Mouse (Mus musculus) neural tube, embryonic 14.5 days (tissue): ENCODE measurements around the gene Ptges2. TPM values are rescaled to one million over a fixed set of nuclear protein-coding genes. Genes with fewer than 3 reads are reported as not detected.

Source experiments
- ATAC-seq: fragments of 200-750 bp; cut with Nextera tagmentation; 2 replicates; pipeline ENCODE4 v1.8.0; 2017; ENCODE audit warnings: low read depth, mild to moderate bottlenecking, moderate TSS enrichment, moderate library complexity
- H3K27ac ChIP-seq: fragments of 300-500 bp; sonication (generic); 2 replicates; pipeline ENCODE4 v1.5.1; 2014; ENCODE audit warnings: low read depth, mild to moderate bottlenecking, control low read depth, low read length, moderate library complexity, mixed read lengths
- H3K27me3 ChIP-seq: fragments of 300-500 bp; sonication (generic); 2 replicates; pipeline ENCODE4 v1.6.1; 2014; ENCODE audit warnings: low read length; ENCODE audit not compliant: control insufficient read depth, insufficient read depth
- H3K36me3 ChIP-seq: fragments of 300-500 bp; sonication (generic); 2 replicates; pipeline ENCODE4 v1.6.1; 2014; ENCODE audit warnings: low read length, mixed read lengths; ENCODE audit not compliant: control insufficient read depth, insufficient read depth
- H3K4me1 ChIP-seq: fragments of 300-500 bp; sonication (generic); 2 replicates; pipeline ENCODE4 v1.6.1; 2014; ENCODE audit warnings: low read length; ENCODE audit not compliant: control insufficient read depth, insufficient read depth
- H3K4me2 ChIP-seq: fragments of 300-500 bp; sonication (generic); 2 replicates; pipeline ENCODE4 v1.6.1; 2014; ENCODE audit warnings: mild to moderate bottlenecking, low read depth, low read length, control low read depth
- H3K4me3 ChIP-seq: fragments of 300-500 bp; sonication (generic); 2 replicates; pipeline ENCODE4 v1.5.1; 2014; ENCODE audit warnings: low read depth, low read length, control low read depth, mixed read lengths
- H3K9ac ChIP-seq: fragments of 300-500 bp; sonication (generic); replicated peaks from 2 replicates; pipeline ENCODE4 v1.6.1; 2014; ENCODE audit warnings: low read depth, mild to moderate bottlenecking, control low read depth, low read length, mixed read lengths
- H3K9me3 ChIP-seq: fragments of 300-500 bp; sonication (generic); 2 replicates; pipeline ENCODE4 v1.6.1; 2016; ENCODE audit warnings: low read length; ENCODE audit not compliant: control insufficient read depth
- WGBS: fragments of 180-500 bp; shearing (Covaris S2); extraction: QIAGEN DNeasy Blood & Tissue Kit; methylation state at CpG from one replicate; pipeline ENCODE4 v1.1.7; 2014; 5-methylcytosine and 5-hydroxymethylcytosine counted together
- polyA plus RNA-seq: library from polyadenylated mRNA; unstranded; fragments of >200 nt; fragmentation: Nextera tagmentation; extraction: Ambion mirVana; gene quantifications from 2 replicates; pipeline ENCODE4 v1.2.1, GENCODE M21; 2014

The Ptges2 gene
- polyA plus RNA-seq, 1 experiment from 2014 or later: 65.9 TPM

DNA sequence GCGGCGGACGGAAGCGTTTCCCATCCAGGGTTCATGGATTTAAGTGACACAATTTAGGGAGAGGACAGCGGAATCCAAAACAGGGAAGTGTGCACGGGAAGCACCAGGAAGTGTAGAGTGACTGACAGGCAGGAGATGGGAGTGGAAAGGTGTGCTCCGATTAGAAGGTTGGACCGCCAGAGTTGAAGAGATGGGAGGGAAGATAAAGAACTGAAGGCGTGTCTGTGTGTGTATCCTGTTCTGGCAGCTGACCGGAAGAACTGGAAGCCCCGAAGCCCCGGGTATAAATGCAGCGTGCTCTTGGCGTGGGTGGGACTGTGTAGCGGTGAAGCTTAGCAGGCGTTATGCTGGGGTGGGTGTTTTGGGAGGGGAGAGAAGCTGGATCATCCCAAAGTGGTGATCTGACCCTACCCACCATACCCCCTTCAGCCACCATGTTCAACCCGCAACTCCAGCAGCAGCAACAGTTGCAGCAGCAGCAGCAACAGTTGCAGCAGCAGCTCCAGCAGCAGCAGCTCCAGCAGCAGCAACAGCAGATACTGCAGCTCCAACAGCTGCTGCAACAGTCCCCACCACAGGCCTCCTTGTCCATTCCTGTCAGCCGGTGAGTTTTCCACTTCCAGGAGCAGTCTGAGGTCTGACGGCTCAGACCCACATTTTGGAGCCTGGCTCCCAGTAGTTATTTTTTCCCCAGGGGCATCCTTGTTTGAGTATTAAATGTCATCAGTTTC, 32.2 kb upstream of the Ptges2 start:
- WGBS: 14% methylated on average over 17 of the region's 19 CpGs
- Histone ChIP-seq H3K36me3 (peaks cover 11% of the 10 kb centered on the region; the same call in 1 of the 2 replicates), H3K4me3 (peak overlapping the region; percentile 79), H3K9ac (peak overlapping the region; percentile 88), H3K27me3 (no peaks in the 10 kb centered on the region), H3K9me3 (no peaks in the 10 kb centered on the region), H3K4me2 (peak overlapping the region; percentile 88), H3K4me1 (peaks cover 15% of the 10 kb centered on the region), H3K27ac (peak overlapping the region; percentile 78)
- ATAC-seq: no peak

DNA sequence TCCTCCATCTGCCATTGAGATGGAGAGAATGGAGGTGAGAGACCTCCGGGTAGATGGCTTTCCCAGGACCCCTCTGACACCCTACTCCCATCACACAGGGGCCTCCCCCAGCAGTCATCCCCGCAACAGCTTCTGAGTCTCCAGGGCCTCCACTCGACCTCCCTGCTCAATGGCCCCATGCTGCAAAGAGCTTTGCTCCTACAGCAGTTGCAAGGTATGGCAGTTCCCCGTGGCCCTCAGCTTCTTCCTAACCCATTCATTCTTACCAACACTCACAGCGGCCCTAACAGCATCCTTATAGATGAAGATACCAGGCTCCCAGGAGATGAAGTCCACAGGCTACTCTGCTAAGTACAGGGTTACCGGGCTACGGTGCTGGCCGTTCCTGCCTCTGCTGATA, 31.6 kb upstream of the Ptges2 start:
- no peak overlapping the region for H3K27ac ChIP-seq
- H3K9ac ChIP-seq: 0 out of 2 replicates have a peak overlapping the region, but pooled peaks have one; percentile 88
- H3K27me3 ChIP-seq: no peaks in the 10 kb centered on the region

DNA sequence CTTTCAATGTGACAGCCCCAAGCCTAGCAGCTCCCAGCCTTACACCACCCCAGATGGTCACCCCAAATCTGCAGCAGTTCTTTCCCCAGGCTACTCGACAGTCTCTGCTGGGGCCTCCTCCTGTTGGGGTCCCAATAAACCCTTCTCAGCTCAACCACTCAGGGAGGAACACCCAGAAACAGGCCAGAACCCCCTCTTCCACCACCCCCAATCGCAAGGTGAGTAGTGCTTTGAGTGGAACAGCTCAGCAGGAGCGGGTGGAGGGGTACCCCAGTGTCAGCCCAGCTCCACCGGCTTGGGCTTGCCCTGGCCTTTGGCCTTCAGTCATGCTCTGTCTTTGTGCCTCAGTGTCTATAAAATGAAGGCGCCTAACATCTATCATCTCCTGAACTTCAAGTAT, 28.4 kb upstream of the Ptges2 start:
- WGBS: over 99% methylated on average over 5 of the region's 5 CpGs
- no peak overlapping the region for H3K9ac ChIP-seq
- H3K9me3 ChIP-seq: no peaks in the 10 kb centered on the region
- H3K4me3 ChIP-seq: no peak overlapping the region
- no peak overlapping the region for H3K4me2 ChIP-seq
- H3K27ac ChIP-seq: no peak overlapping the region
- H3K4me1 ChIP-seq: peaks cover 11% of the 10 kb centered on the region
- peaks cover 39% of the 10 kb centered on the region; the same call in 1 of the 2 replicates for H3K36me3 ChIP-seq
- no peak for ATAC-seq
- H3K27me3 ChIP-seq: no peaks in the 10 kb centered on the region

More for the DNA sequence above, 31.6 kb upstream of the Ptges2 start:
- H3K4me1 ChIP-seq: peaks cover 15% of the 10 kb centered on the region
- H3K9me3 ChIP-seq: no peaks in the 10 kb centered on the region
- peaks cover 13% of the 10 kb centered on the region; the same call in 1 of the 2 replicates for H3K36me3 ChIP-seq
- peak overlapping the region; percentile 79 for H3K4me3 ChIP-seq
- H3K4me2 ChIP-seq: peak overlapping the region; percentile 88
- 92% methylated on average over 8 of the region's 8 CpGs for WGBS
- no peak for ATAC-seq

DNA sequence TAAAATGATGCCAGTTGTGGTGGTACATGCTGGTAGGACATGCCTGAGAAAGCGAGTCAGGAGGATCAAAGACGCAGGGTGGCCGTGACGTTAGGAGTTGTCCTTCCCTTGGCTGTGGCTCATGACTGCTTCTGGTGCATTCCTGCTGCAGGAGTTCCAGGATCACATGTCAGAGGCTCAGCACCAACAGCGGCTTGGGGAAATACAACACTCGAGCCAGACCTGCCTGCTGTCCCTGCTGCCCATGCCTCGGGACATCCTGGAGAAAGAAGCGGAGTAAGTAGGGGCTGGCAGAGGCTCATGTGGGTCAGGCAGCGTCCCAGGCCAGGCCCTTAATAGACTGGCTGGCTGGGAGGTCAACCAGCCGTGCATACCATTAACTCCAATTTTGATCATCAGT, 21.5 kb upstream of the Ptges2 start:
- no peak for ATAC-seq
- Histone ChIP-seq H3K27ac (no peak overlapping the region), H3K9me3 (no peaks in the 10 kb centered on the region), H3K27me3 (no peaks in the 10 kb centered on the region), H3K36me3 (peaks cover 78% of the 10 kb centered on the region), H3K9ac (no peak overlapping the region), H3K4me2 (no peak overlapping the region), H3K4me1 (no peaks in the 10 kb centered on the region), H3K4me3 (no peak overlapping the region)
- WGBS: 90% methylated on average over 10 of the region's 10 CpGs

DNA sequence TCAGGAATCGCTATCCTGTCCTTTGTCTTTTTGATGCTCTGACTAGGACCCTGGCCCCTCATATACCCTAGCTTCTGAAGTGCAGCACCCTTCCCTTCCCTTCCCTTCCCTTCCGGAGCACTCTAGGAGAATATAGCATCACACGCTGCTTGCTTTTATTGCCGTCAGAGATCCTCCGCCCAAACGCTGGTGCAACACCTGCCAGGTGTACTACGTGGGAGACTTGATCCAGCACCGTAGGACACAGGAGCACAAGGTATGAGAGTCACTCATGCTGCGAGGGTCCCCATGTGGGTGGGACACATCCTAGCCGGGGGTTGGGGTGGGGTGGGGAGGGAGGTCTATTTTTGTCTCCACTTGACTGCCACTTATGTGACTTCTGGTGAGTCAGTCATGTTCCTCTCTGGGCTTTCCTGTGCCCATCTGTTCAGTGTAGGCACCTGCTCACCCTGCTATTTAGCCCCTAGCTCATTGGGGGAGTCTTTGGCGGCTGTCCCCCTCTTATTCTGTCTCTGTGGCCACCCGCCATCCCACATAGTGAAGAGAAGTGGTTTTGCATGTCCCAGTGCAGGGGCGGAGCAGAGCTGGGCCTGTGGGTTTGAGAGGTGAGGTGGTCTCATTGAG, 20.3 kb upstream of the Ptges2 start:
- no peak for ATAC-seq
- Histone ChIP-seq H3K4me2 (no peak overlapping the region), H3K4me1 (no peaks in the 10 kb centered on the region), H3K27ac (no peak overlapping the region), H3K9me3 (no peaks in the 10 kb centered on the region), H3K36me3 (peaks cover 70% of the 10 kb centered on the region), H3K4me3 (no peak overlapping the region), H3K27me3 (no peaks in the 10 kb centered on the region), H3K9ac (no peak overlapping the region)
- WGBS: 92% methylated on average over 13 of the region's 13 CpGs

DNA sequence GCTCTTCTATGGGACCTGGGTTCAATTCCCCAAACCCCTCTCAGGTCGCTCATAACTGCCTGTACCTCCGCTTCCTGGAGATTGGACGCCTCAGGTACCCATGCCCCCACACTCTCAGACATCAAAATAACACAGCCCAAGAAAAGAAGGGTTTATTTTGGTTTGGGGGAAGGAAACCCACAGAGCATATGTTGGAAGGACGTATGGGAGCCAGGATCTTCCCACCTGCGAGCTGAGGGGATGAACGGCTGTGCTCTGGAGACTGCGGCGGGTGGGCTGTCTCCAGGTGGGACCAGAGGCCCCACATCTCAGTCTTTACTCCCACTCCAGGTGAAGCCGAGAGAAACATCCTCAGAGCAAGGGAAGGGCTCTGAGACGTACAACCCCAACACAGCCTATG, 18.7 kb upstream of the Ptges2 start:
- Histone ChIP-seq H3K9me3 (no peaks in the 10 kb centered on the region), H3K9ac (no peak overlapping the region), H3K36me3 (peaks cover 57% of the 10 kb centered on the region), H3K27me3 (no peaks in the 10 kb centered on the region; the same call in 1 of the 2 replicates), H3K4me3 (no peak overlapping the region), H3K27ac (no peak overlapping the region), H3K4me2 (no peak overlapping the region), H3K4me1 (peaks cover 8% of the 10 kb centered on the region)
- 92% methylated on average over 10 of the region's 10 CpGs for WGBS
- no peak for ATAC-seq

DNA sequence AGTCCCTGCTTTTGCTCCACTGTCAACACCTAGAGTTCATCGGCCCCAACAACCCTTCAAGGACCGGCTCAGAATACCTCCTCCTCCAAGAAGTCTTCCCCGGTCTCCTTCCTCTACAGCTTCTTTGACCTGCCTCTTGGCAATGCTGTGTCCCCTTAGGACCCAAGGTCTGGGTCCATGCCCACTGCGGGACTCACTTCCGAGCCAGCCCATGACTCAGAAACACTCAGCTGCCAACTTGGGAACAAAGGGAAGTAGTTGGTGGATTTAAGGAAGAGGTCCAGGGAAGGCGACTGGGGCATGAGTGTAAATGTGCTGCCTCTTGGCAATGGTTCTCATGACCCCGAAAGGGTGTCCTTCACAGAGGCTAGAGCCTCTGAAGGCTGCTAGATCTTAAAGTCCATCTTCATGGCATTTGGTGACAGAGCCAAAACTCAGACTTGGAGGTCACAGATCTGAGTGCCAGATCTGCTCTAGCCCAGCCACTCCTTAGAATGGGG, 15.6 kb upstream of the Ptges2 start:
- no peak overlapping the region for H3K27ac ChIP-seq
- H3K9ac ChIP-seq: no peak overlapping the region
- H3K4me1 ChIP-seq: peaks cover 11% of the 10 kb centered on the region
- H3K4me3 ChIP-seq: no peak overlapping the region
- no peak for ATAC-seq
- no peak overlapping the region for H3K4me2 ChIP-seq
- peaks cover 45% of the 10 kb centered on the region for H3K36me3 ChIP-seq
- WGBS: 89% methylated on average over 7 of the region's 7 CpGs
- no peaks in the 10 kb centered on the region; the same call in 1 of the 2 replicates for H3K27me3 ChIP-seq
- H3K9me3 ChIP-seq: no peaks in the 10 kb centered on the region

DNA sequence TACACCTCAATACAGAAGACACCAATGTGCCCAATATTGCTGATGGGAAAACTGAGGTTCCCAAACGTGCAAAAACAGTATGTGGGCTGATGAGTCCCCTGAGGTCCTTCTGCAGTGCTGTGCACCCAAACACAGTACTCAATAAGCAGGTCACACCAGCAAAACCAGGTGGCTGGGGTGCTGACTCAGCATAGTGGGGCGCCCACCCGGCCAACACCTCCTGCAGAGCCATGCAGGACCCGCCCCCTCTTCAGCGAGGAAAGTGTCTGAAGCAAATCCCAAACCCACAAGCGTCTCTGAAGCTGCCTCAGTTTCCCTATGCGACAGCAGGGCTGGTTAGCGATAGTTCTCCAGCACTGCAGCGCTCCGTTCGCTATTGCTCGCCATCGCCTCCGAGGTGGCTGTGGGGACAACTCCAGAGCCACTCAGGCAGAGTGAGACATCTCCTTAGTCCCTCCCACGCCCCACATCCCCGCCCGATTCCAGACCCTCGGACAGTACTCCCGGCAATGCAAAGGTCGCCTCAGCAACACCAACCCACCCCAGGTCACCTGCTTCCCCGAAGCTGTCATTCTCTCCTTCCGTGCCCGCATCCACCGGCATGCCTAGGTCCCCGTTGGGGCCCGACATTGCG, 14.4 kb upstream of the Ptges2 start:
- peak; percentile 66 for ATAC-seq

More for the DNA sequence above, 14.4 kb upstream of the Ptges2 start:
- no peaks in the 10 kb centered on the region; the same call in 1 of the 2 replicates for H3K27me3 ChIP-seq
- H3K4me3 ChIP-seq: peak overlapping the region; percentile 60
- H3K4me1 ChIP-seq: peaks cover 11% of the 10 kb centered on the region
- H3K9ac ChIP-seq: peak overlapping the region; percentile 65
- H3K36me3 ChIP-seq: peaks cover 34% of the 10 kb centered on the region
- no peaks in the 10 kb centered on the region for H3K9me3 ChIP-seq
- H3K27ac ChIP-seq: no peak overlapping the region
- peak overlapping the region; percentile 89 for H3K4me2 ChIP-seq
- under 1% methylated on average over 27 of the region's 27 CpGs for WGBS
